Mouse (Mus musculus) limb, embryonic 11.5 days (tissue): ENCODE measurements at regions not wholly inside any gene's neighbourhood (a gene's known extent, or its start where the extent isn't known, plus 50 kb on each side); places are given as distances from the start of the nearest gene placed in this dataset.

Experiments used
- ATAC-seq: fragments of 200-750 bp; cut with Nextera tagmentation; 2 replicates; pipeline ENCODE4 v1.8.0; 2017; ENCODE audit warnings: low read depth; ENCODE audit not compliant: insufficient number of reproducible peaks, low FRiP score, low TSS enrichment
- DNase-seq: peaks from one replicate; pipeline ENCODE4 v3.0.0-alpha.2; 2015; ENCODE audit warnings: low spot score
- H3K27ac ChIP-seq: fragments of 300-500 bp; sonication (generic); replicated peaks from 2 replicates; pipeline ENCODE4 v1.5.1; 2014; ENCODE audit warnings: low read depth, mild to moderate bottlenecking, low read length
- H3K27me3 ChIP-seq: fragments of 300-500 bp; sonication (generic); 2 replicates; pipeline ENCODE4 v1.6.1; 2014; ENCODE audit warnings: mild to moderate bottlenecking, low read length, mixed read lengths; ENCODE audit not compliant: control insufficient read depth, insufficient read depth
- H3K36me3 ChIP-seq: fragments of 300-500 bp; sonication (generic); 2 replicates; pipeline ENCODE4 v1.6.1; 2014; ENCODE audit warnings: mild to moderate bottlenecking, low read length, moderate library complexity, mixed read lengths; ENCODE audit not compliant: control insufficient read depth, insufficient read depth
- H3K4me1 ChIP-seq: fragments of 300-500 bp; sonication (generic); 2 replicates; pipeline ENCODE4 v1.6.1; 2014; ENCODE audit warnings: low read length, mixed read lengths; ENCODE audit not compliant: control insufficient read depth, insufficient read depth
- H3K4me2 ChIP-seq: fragments of 300-500 bp; sonication (generic); 2 replicates; pipeline ENCODE4 v1.6.1; 2014; ENCODE audit warnings: low read depth, mild to moderate bottlenecking, moderate library complexity; ENCODE audit not compliant: severe bottlenecking
- H3K4me3 ChIP-seq: fragments of 300-500 bp; sonication (generic); 2 replicates; pipeline ENCODE4 v1.5.1; 2014; ENCODE audit warnings: low read depth, low read length
- H3K9ac ChIP-seq: fragments of 300-500 bp; sonication (generic); 2 replicates; pipeline ENCODE4 v1.6.1; 2014; ENCODE audit warnings: mild to moderate bottlenecking, low read length
- H3K9me3 ChIP-seq: fragments of 300-500 bp; sonication (generic); 2 replicates; pipeline ENCODE4 v1.6.1; 2016; ENCODE audit warnings: low read length; ENCODE audit not compliant: control insufficient read depth
- WGBS: fragments of 180-500 bp; shearing (Covaris S2); extraction: QIAGEN DNeasy Blood & Tissue Kit; methylation state at CpG from one replicate; pipeline ENCODE4 v1.1.7; 2014; 5-methylcytosine and 5-hydroxymethylcytosine counted together

DNA sequence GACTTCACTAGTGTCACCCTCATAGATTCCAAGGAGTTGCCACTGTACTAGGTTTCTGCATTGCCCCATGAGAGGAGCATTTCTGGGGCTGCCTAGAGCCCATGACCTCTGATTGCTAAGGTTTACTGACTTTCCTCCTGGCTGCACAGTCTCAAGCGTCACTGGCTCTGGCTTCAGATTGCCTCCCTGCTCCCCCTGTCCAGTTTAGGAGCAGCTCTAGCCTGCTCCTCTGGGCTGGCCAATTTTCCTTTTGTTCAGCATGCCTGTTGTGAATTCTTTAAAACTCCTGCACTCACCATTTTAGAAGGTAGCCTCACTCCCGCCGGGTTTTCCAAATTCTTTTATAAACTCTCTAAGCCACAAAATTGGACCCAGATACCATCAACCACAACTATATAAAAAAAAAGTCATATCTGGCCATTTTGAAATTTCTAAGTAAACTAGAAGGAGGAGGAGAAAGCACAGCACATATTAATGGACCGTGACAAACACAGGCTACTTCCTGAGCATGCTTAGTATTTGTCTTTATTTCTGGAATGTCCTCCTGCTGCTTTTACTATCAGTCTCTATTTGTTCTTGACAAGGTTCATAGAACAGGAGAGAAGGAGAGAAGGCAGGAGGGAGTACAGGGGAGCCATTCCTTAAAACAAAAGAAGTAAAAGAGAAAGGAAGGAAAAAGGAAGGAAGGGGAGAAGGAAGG, 126.6 kb upstream of the Thsd7b start:
- ATAC-seq = no peak
- Histone ChIP-seq H3K27me3 (no peaks in the 10 kb centered on the region), H3K36me3 (no peaks in the 10 kb centered on the region), H3K9ac (no peak overlapping the region), H3K27ac (no peak overlapping the region), H3K9me3 (no peaks in the 10 kb centered on the region), H3K4me2 (no peak overlapping the region), H3K4me1 (no peaks in the 10 kb centered on the region), H3K4me3 (no peak overlapping the region)
- WGBS = 78% methylated on average over 4 of the region's 4 CpGs
- no peak for DNase-seq

DNA sequence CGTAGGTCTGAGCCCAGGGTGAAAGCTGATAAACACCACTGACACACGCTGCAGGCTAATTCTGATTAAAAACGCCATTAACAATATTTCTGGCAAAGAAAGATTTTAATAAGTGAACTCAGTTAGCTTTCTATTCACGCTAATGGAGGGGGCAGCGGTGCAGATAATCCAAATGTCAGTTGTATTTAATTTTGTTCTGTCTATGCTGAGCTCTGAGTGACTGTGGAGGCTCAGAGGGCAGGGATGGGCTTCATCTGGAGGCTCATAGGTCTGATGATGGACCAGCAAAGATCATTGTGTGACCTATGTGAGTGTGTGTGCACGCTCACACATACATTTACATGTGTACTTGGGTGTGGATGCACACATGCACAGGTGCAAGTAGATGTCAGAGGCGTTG, 134.3 kb upstream of the Thsd7b start:
- Histone ChIP-seq H3K9me3 (no peaks in the 10 kb centered on the region), H3K4me2 (no peak overlapping the region), H3K4me1 (no peaks in the 10 kb centered on the region), H3K27ac (no peak overlapping the region), H3K27me3 (no peaks in the 10 kb centered on the region), H3K36me3 (no peaks in the 10 kb centered on the region), H3K9ac (no peak overlapping the region), H3K4me3 (no peak overlapping the region)
- WGBS = 87% methylated on average over 7 of the region's 7 CpGs
- ATAC-seq = no peak
- no peak for DNase-seq

DNA sequence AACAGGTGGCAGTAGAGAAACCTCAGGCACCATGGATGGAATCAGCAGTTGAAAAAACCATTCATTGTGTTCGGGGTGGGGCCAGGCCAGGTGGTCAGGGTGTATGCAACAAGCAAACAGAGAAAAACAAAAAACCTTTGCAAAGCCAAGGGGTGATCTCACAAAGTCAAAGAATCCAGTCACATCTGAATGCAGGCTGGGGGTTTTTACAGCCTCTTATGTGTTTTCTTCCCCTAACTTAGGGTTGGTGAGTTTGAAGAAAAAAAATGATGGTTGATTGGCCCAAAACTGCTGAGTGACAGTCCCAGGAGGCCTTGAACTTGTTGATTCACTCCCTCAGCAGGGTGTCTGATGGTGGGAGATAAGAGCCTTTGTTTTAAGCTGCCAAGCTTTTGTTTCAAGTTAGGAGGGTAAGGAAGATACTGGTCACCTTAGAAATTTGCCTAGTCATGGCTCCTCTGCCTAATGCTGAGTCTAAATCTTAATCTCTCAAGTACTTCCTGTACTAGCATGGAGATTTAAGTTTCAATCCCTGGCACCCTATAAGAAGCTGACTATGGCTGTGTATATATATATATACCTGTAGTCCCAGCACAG, 166.0 kb upstream of the Thsd7b start:
- Histone ChIP-seq H3K4me3 (no peak overlapping the region), H3K4me2 (no peak overlapping the region), H3K4me1 (no peaks in the 10 kb centered on the region), H3K9ac (no peak overlapping the region), H3K27ac (no peak overlapping the region), H3K27me3 (no peaks in the 10 kb centered on the region), H3K9me3 (no peaks in the 10 kb centered on the region), H3K36me3 (no peaks in the 10 kb centered on the region)
- no peak for ATAC-seq
- DNase-seq = no peak
- 88% methylated on average over 1 of the region's 1 CpGs for WGBS

DNA sequence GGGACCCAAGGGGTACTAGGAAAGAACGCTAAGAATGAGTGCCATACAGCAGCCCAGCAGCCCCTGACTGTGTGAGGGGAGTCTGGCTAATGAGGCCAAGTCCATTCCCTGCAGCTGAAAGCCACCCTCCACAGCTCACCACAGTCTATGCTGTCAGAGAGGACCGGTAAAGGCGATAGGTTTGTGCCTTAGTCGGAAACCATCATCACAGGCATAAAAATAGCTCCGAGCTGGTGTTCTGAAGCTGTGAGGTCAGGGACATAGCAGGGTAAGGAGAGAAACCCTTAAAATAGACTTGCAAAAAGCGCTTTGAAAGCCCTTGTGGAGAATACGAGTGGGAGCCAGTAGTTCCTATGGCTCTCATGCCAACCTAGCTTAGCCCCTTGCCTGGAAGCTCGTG, 172.1 kb upstream of the Thsd7b start:
- H3K36me3 ChIP-seq = no peaks in the 10 kb centered on the region
- H3K4me3 ChIP-seq = no peak overlapping the region
- ATAC-seq (no peak), DNase-seq (no peak)
- H3K4me1 ChIP-seq = no peaks in the 10 kb centered on the region
- no peak overlapping the region for H3K27ac ChIP-seq
- 88% methylated on average over 8 of the region's 8 CpGs for WGBS
- H3K9me3 ChIP-seq = no peaks in the 10 kb centered on the region
- no peak overlapping the region for H3K9ac ChIP-seq
- no peak overlapping the region for H3K4me2 ChIP-seq
- no peaks in the 10 kb centered on the region for H3K27me3 ChIP-seq

DNA sequence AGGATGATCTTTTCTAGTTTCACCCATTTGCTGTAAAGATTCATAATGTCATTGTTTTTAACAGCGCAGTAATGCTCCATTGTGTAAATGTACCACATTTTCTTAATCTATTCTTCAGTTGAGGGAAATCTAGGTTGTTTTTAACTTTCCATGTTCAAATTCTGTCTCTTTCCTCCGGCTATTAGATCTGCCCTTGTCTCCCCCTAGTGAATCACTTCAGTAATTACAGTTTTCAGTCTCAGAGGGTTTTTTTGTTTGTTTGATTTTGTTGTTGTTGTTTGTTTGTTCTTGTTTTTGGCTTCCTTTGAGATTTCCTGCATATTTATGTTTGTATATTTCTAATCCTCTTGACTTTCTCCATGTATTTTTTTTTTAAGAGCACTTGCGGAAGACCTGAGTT, 194.8 kb upstream of the Thsd7b start:
- H3K9ac ChIP-seq = no peak overlapping the region
- H3K4me2 ChIP-seq = no peak overlapping the region
- no peak overlapping the region for H3K27ac ChIP-seq
- no peak for DNase-seq
- no peaks in the 10 kb centered on the region for H3K4me1 ChIP-seq
- H3K36me3 ChIP-seq = no peaks in the 10 kb centered on the region
- no peaks in the 10 kb centered on the region for H3K27me3 ChIP-seq
- H3K4me3 ChIP-seq = no peak overlapping the region
- ATAC-seq = no peak
- WGBS = 75% methylated on average over 3 of the region's 3 CpGs
- no peaks in the 10 kb centered on the region for H3K9me3 ChIP-seq

DNA sequence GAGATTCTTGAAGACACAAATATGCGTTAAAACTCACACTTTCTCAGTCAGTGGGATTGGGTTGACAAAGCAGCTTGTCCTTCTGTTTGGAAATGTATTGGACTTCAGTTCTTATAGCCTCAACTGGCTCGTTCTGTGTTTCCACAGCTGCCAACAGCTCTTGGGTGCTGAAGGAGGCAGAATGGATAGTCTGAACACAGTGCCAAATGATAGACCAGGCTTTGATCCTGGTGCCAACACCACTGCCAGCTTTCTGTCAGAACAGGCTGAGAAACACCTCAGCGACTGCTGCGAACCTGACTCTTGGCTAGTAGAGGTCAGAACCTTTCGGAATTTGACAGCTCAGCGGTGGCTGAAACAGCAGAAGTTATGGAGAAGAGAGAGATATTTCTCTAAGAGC, 215.9 kb upstream of the Thsd7b start:
- H3K4me2 ChIP-seq = no peak overlapping the region
- no peak overlapping the region for H3K9ac ChIP-seq
- H3K9me3 ChIP-seq = no peaks in the 10 kb centered on the region
- no peaks in the 10 kb centered on the region for H3K4me1 ChIP-seq
- DNase-seq (no peak), ATAC-seq (no peak)
- H3K4me3 ChIP-seq = no peak overlapping the region
- no peaks in the 10 kb centered on the region for H3K36me3 ChIP-seq
- no peaks in the 10 kb centered on the region for H3K27me3 ChIP-seq
- H3K27ac ChIP-seq = no peak overlapping the region
- 80% methylated on average over 6 of the region's 6 CpGs for WGBS

DNA sequence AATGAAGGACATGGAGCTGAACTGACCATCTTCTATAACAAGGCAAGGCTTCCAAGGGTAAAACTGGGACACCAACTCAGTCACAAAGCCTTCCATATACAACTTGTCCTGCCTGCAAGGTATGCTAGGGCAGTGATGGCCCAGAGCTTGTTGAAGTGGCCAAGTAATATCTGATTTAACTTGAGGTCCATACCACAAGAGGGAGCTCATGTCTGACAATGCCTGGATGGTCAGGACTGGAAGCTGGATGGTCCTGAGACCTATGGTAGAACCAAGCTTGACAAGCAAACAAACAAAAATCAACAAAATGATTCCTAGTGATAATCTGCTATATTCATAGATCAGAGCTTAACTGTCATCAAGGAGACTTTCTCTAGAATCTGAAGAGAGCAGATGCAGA, 217.8 kb upstream of the Thsd7b start:
- Histone ChIP-seq H3K9me3 (no peaks in the 10 kb centered on the region), H3K27ac (no peak overlapping the region), H3K9ac (no peak overlapping the region), H3K4me3 (no peak overlapping the region), H3K27me3 (no peaks in the 10 kb centered on the region), H3K4me2 (no peak overlapping the region), H3K36me3 (no peaks in the 10 kb centered on the region), H3K4me1 (no peaks in the 10 kb centered on the region)
- DNase-seq (no peak), ATAC-seq (no peak)

DNA sequence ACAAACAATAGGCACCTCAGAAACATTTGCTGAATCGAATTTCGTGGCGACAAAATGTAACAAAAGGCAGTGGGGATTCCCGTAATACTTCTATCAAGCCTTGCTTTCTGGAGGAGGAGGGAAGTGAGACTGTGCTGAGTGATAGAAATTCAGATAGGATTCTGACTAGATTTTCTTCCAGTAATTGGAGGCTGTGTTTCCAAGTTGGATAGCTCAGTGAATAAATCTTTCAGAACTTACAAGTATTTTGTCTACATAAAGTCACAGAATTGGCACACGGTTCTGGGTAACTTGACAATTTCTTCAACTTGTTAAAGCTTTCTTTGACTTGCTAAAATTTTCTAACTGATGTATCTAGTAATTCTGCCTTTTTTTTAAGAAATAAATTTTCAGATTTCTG, 239.4 kb upstream of the Thsd7b start:
- H3K9ac ChIP-seq = no peak overlapping the region
- no peaks in the 10 kb centered on the region for H3K27me3 ChIP-seq
- ATAC-seq = no peak
- H3K4me2 ChIP-seq = no peak overlapping the region
- H3K36me3 ChIP-seq = no peaks in the 10 kb centered on the region
- DNase-seq = no peak
- H3K4me3 ChIP-seq = no peak overlapping the region
- H3K4me1 ChIP-seq = no peaks in the 10 kb centered on the region
- H3K27ac ChIP-seq = no peak overlapping the region
- no peaks in the 10 kb centered on the region for H3K9me3 ChIP-seq
- 82% methylated on average over 5 of the region's 5 CpGs for WGBS

DNA sequence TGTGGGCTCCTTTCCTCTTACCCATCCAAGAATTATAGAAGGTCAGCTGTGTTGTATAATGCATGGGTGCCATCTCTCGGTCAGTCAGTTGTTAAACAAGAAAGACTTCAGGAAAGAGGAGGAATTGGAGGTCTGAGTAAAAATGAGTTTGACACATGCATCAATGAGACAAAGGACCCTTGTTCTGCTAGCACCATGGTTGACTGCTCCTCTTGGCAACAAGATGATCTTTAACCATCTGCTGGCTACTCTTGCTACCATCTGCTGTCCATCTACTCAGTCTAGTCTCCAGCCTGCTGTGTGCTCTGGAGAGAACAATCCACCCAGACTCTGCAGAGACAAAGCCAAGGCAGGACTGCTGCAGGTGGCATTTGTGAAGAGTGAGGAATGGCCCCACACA, 267.2 kb upstream of the Thsd7b start:
- H3K9me3 ChIP-seq = no peaks in the 10 kb centered on the region
- no peaks in the 10 kb centered on the region for H3K27me3 ChIP-seq
- no peak overlapping the region for H3K27ac ChIP-seq
- DNase-seq (no peak), ATAC-seq (no peak)
- 95% methylated on average over 1 of the region's 1 CpGs for WGBS
- H3K36me3 ChIP-seq = no peaks in the 10 kb centered on the region
- no peak overlapping the region for H3K4me2 ChIP-seq
- H3K9ac ChIP-seq = no peak overlapping the region
- H3K4me3 ChIP-seq = no peak overlapping the region
- no peaks in the 10 kb centered on the region for H3K4me1 ChIP-seq
